Mouse (Mus musculus): ENCODE data around the gene Kcnh3. TPM values are rescaled to one million over a fixed set of nuclear protein-coding genes. Genes with fewer than 3 reads are reported as not detected.
A peak's percentile ranks its signal among the peaks of the same experiment; 100 is the strongest.

Gene Kcnh3
- total and polyA plus RNA-seq, 3 experiments: 0.05 to 0.37 (median 0.08) TPM

- H3K4me3 ChIP-seq: no peak overlapping the region
- H3K9ac ChIP-seq (ENCODE audit: low read depth, low read length): no peak overlapping the region
- 20% methylated on average over 10 of the region's 10 CpGs for WGBS
- peaks cover 4% of the 10 kb centered on the region for H3K4me1 ChIP-seq (ENCODE audit: control insufficient read depth, insufficient read depth, low read length)
- TF ChIP-seq EP300 (IDR thresholded peaks at IDR 0.05; ENCODE audit: insufficient read depth, low read depth, low read length) (no peak), CTCF (IDR thresholded peaks at IDR 0.05) (no peak), POLR2A (IDR thresholded peaks at IDR 0.05; ENCODE audit: insufficient read depth, low read depth, low read length) (no peak)
- no peaks in the 10 kb centered on the region for H3K36me3 ChIP-seq (ENCODE audit: control insufficient read depth, insufficient read depth, low read length)
- no peaks in the 10 kb centered on the region for H3K79me2 ChIP-seq (replicated peaks; ENCODE audit: control insufficient read depth, insufficient read depth, low read length)
- no peaks in the 10 kb centered on the region for H3K27me3 ChIP-seq (ENCODE audit: control insufficient read depth, insufficient read depth, low read length)
- intact Hi-C loops (cut with DNase I): loop anchor here (5.0 to 10.0 kb wide), 2 partner anchors 180 to 208 kb away; partner anchors contain the start of gene Prph
- no peak overlapping the region for H3K27ac ChIP-seq
- no peak for DNase-seq
These were observed 38.0 kb downstream of the Kcnh3 start for GRCm38 (mm10) chr15:99262702-99263101.

- Histone ChIP-seq H3K9ac (ENCODE audit: low read depth, low read length) (no peak overlapping the region), H3K4me1 (ENCODE audit: control insufficient read depth, insufficient read depth, low read length) (peaks cover 4% of the 10 kb centered on the region), H3K27me3 (ENCODE audit: control insufficient read depth, insufficient read depth, low read length) (no peaks in the 10 kb centered on the region), H3K79me2 (replicated peaks; ENCODE audit: control insufficient read depth, insufficient read depth, low read length) (no peaks in the 10 kb centered on the region), H3K4me3 (no peak overlapping the region), H3K27ac (no peak overlapping the region), H3K36me3 (ENCODE audit: control insufficient read depth, insufficient read depth, low read length) (no peaks in the 10 kb centered on the region)
- DNase-seq: no peak
- intact Hi-C loops (cut with DNase I): loop anchor here (5.0 to 10.0 kb wide), 2 partner anchors 182 to 210 kb away; partner anchors contain the start of gene Prph
- TF ChIP-seq EP300 (IDR thresholded peaks at IDR 0.05; ENCODE audit: insufficient read depth, low read depth, low read length): no peak
- 85% methylated on average over 2 of the region's 2 CpGs for WGBS
These were observed 39.7 kb downstream of the Kcnh3 start for GRCm38 (mm10) chr15:99264363-99264762.

DNA sequence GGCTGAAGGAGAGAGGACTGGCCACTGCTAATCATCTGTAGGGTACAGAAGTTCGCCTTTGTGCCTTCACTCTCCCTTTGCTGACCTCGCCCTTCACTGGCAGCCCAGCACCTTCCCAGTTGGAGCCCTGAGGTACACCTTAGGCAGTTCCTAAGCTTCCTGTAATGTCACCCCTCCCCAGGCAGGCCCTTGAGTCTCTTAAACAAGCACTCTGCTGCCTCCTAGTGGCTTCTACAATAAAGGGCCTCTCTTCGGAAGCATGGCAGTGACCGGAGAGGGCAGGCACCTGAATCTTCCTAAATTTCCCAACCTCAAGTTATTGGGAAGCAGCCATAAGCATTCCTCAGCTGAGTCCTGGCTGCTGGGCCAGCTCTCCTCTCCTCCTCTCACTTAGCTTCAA is 41.0 kb downstream of the Kcnh3 start:
- WGBS: 23% methylated on average over 4 of the region's 4 CpGs
- peak; percentile 73 for TF ChIP-seq EP300 (IDR thresholded peaks at IDR 0.05; ENCODE audit: insufficient read depth, low read depth, low read length)
- TF ChIP-seq CTCF (IDR thresholded peaks at IDR 0.05): peak; percentile 92
- TF ChIP-seq POLR2A (IDR thresholded peaks at IDR 0.05; ENCODE audit: insufficient read depth, low read depth, low read length): no peak
- Histone ChIP-seq H3K4me3 (no peak overlapping the region), H3K9ac (ENCODE audit: low read depth, low read length) (no peak overlapping the region), H3K4me1 (ENCODE audit: control insufficient read depth, insufficient read depth, low read length) (no peaks in the 10 kb centered on the region; the same call in 1 of the 2 replicates), H3K27me3 (ENCODE audit: control insufficient read depth, insufficient read depth, low read length) (no peaks in the 10 kb centered on the region), H3K36me3 (ENCODE audit: control insufficient read depth, insufficient read depth, low read length) (no peaks in the 10 kb centered on the region), H3K79me2 (replicated peaks; ENCODE audit: control insufficient read depth, insufficient read depth, low read length) (no peaks in the 10 kb centered on the region), H3K27ac (no peak overlapping the region)
- peak; percentile 57 to 58 for DNase-seq
- intact Hi-C loops (cut with DNase I): loop anchor here (1.0 to 10.0 kb wide), 2 partner anchors 50 to 211 kb away; partner anchors contain the start of gene Prph

- no peak overlapping the region for H3K27ac ChIP-seq
- H3K27me3 ChIP-seq (ENCODE audit: control insufficient read depth, insufficient read depth, low read length): no peaks in the 10 kb centered on the region
- H3K9ac ChIP-seq (ENCODE audit: low read depth, low read length): no peak overlapping the region
- H3K4me1 ChIP-seq (ENCODE audit: control insufficient read depth, insufficient read depth, low read length): no peaks in the 10 kb centered on the region
- intact Hi-C loops (cut with DNase I): no loop called here
- TF ChIP-seq CTCF (IDR thresholded peaks at IDR 0.05) (no peak), POLR2A (IDR thresholded peaks at IDR 0.05; ENCODE audit: insufficient read depth, low read depth, low read length) (no peak), EP300 (IDR thresholded peaks at IDR 0.05; ENCODE audit: insufficient read depth, low read depth, low read length) (no peak)
- no peak for DNase-seq
- H3K79me2 ChIP-seq (replicated peaks; ENCODE audit: control insufficient read depth, insufficient read depth, low read length): no peaks in the 10 kb centered on the region
- no peaks in the 10 kb centered on the region for H3K36me3 ChIP-seq (ENCODE audit: control insufficient read depth, insufficient read depth, low read length)
- WGBS: 83% methylated on average over 8 of the region's 8 CpGs
- H3K4me3 ChIP-seq: no peak overlapping the region
These were observed 51.4 kb downstream of the Kcnh3 start for GRCm38 (mm10) chr15:99276095-99276494.

GRCm38 (mm10) chr15:99278271-99278670 is 53.6 kb downstream of the Kcnh3 start:
- Histone ChIP-seq H3K9ac (ENCODE audit: low read depth, low read length) (no peak overlapping the region), H3K36me3 (ENCODE audit: control insufficient read depth, insufficient read depth, low read length) (no peaks in the 10 kb centered on the region), H3K4me3 (no peak overlapping the region), H3K27ac (no peak overlapping the region), H3K27me3 (ENCODE audit: control insufficient read depth, insufficient read depth, low read length) (no peaks in the 10 kb centered on the region), H3K79me2 (replicated peaks; ENCODE audit: control insufficient read depth, insufficient read depth, low read length) (no peaks in the 10 kb centered on the region), H3K4me1 (ENCODE audit: control insufficient read depth, insufficient read depth, low read length) (no peaks in the 10 kb centered on the region)
- WGBS: 75% methylated on average over 7 of the region's 7 CpGs
- intact Hi-C loops (cut with DNase I): no loop called here
- no peak for TF ChIP-seq EP300 (IDR thresholded peaks at IDR 0.05; ENCODE audit: insufficient read depth, low read depth, low read length)
- no peak for TF ChIP-seq CTCF (IDR thresholded peaks at IDR 0.05)
- no peak for TF ChIP-seq POLR2A (IDR thresholded peaks at IDR 0.05; ENCODE audit: insufficient read depth, low read depth, low read length)
- DNase-seq: no peak

DNA sequence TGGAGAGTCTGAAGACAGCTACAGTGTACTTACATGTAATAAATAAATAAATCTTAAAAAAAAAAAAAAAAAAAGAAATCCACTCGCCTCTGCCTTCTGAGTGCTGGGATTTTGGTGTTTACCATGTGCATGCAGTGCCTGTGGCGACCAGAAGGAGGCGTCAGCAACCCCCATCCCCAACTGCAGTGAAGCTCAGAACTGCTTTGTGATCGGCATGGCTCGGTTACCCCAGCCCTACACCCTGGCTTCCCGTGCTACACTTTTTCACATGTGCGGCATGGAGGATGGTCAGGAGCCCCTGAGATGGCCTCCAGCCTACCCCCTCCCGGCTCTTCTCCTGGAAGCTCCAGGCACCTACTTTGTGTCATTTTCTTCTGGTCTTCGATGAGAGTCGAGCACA is 58.8 kb downstream of the Kcnh3 start:
- Histone ChIP-seq H3K27me3 (ENCODE audit: control insufficient read depth, insufficient read depth, low read length) (no peaks in the 10 kb centered on the region), H3K79me2 (replicated peaks; ENCODE audit: control insufficient read depth, insufficient read depth, low read length) (no peaks in the 10 kb centered on the region), H3K4me1 (ENCODE audit: control insufficient read depth, insufficient read depth, low read length) (no peaks in the 10 kb centered on the region), H3K27ac (no peak overlapping the region), H3K4me3 (no peak overlapping the region), H3K36me3 (ENCODE audit: control insufficient read depth, insufficient read depth, low read length) (no peaks in the 10 kb centered on the region), H3K9ac (ENCODE audit: low read depth, low read length) (no peak overlapping the region)
- 62% methylated on average over 10 of the region's 10 CpGs for WGBS
- intact Hi-C loops (cut with DNase I): no loop called here
- TF ChIP-seq EP300 (IDR thresholded peaks at IDR 0.05; ENCODE audit: insufficient read depth, low read depth, low read length) (no peak), CTCF (IDR thresholded peaks at IDR 0.05) (peak; percentile 66), POLR2A (IDR thresholded peaks at IDR 0.05; ENCODE audit: insufficient read depth, low read depth, low read length) (no peak)
- DNase-seq: peak in 1 of 2 experiments; percentile 11

All from heart, adult 2 months (tissue).